Mouse (Mus musculus): ENCODE results near the gene Map4k1.

DNA sequence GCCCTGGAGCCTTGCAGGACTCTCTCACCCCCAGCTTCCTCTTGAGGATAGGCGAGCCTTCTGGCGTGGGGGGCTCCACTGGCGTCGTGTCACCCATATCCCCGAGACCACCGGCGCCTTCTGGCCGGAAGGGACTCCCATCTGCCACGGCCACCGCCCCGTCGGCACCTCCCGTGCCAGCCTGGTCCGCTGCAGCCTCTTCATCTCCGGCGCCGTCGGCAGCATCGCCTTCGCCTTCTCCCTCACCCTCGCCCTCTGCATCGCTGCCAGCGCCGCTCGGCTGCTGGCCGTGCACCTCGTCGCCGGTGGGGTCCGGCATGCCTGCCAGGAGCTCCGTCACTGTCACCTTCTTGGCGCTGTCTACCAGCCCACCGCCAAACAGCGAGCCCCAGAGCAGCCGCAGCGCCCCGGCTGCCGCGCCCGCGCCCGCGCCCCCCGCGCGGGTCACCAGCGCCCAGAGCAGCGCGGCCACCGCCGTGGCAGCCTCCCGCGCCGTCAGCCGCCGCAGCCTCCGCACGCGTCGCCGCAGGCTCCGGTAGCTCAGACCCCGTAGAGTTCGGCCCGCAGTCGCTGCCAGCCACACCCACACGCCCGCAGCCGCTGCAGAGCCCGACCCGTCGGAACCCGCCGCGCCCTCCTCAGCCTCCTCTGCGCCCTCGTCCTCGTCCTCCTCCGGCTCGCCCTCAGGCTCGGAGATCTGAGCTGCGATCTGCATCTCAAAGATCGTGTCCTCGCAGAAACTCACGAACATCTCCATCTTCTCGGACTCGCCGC, 37.8 kb downstream of the Map4k1 start:
- no peak for TF ChIP-seq POLR2A (IDR thresholded peaks at IDR 0.05; ENCODE audit: low read depth, low read length)
- no peak for TF ChIP-seq CTCF (conservative IDR thresholded peaks at IDR 0.05; ENCODE audit: insufficient read depth, insufficient read length, low read depth, low read length)

Data from kidney, adult 2 months (tissue).